18 mouse cellular contexts compared by ENCODE assay signal in genomic region chr14:76432816-76433215, GRCm38 (mm10).
"Had no signal": no experiment of that assay in that cellular context is flagged by ENCODE, and none has a peak within 500 bp of the region (broad histone marks: within the 10 kb centered on the region; RNA-seq: fewer than 3 reads in every experiment).

No protein-coding gene starts in this region.

- ATAC-seq: midbrain, embryonic 16.5 days had no signal

- H3K9ac ChIP-seq: lung, embryonic 14.5 days; midbrain, embryonic 12.5 days; neural tube, embryonic 13.5 days; neural tube, embryonic 15.5 days had no signal

- H3K27ac ChIP-seq: midbrain, embryonic 10.5 days; midbrain, embryonic 12.5 days; neural tube, embryonic 13.5 days; neural tube, embryonic 15.5 days had no signal

- H3K27me3 ChIP-seq: midbrain, embryonic 12.5 days; neural tube, embryonic 13.5 days; neural tube, embryonic 15.5 days had no signal

- H3K4me2 ChIP-seq: lung, embryonic 14.5 days; midbrain, embryonic 12.5 days; neural tube, embryonic 13.5 days; neural tube, embryonic 15.5 days had no signal

- H3K9me3 ChIP-seq: midbrain, embryonic 10.5 days; midbrain, embryonic 12.5 days; neural tube, embryonic 13.5 days; neural tube, embryonic 15.5 days had no signal

- H3K4me3 ChIP-seq: midbrain, embryonic 10.5 days; midbrain, embryonic 12.5 days; myocyte; neural tube, embryonic 13.5 days; neural tube, embryonic 15.5 days had no signal

- DNase-seq: lung, embryonic 14.5 days; lung, postnatal 10 days; lung, postnatal 4 days; midbrain, embryonic 14.5 days; retina, postnatal 1 day; right cerebral cortex, adult 18-20 months; right cerebral cortex, postnatal 25 days; right cerebral cortex, postnatal 4 days; spleen, adult 18-20 months; thymus, adult 18-20 months; thymus, postnatal 14 days; thymus, postnatal 36 days had no signal

- H3K4me1 ChIP-seq: midbrain, embryonic 10.5 days; midbrain, embryonic 12.5 days had no signal
